Mouse (Mus musculus) CD4-positive, CD25-positive, alpha-beta regulatory T cell, adult 2 months (primary cell): Measurements from ENCODE around the gene Mpz.
"Not testable (repeated sequence)": the region's sequence is repeated elsewhere in the genome, so short reads cannot be mapped to it uniquely, and the experiment has no call there.

Experiments used
- DNase-seq: peaks from one replicate; pipeline ENCODE4 v3.0.0-alpha.2; 2012; ENCODE audit warnings: low read depth, low spot score

Gene Mpz

GRCm38 (mm10) chr1:171129251-171129650, 21.3 kb upstream of the Mpz start:
- no peak for DNase-seq

- DNase-seq = no peak
Observed at GRCm38 (mm10) chr1:171130971-171131370, 19.5 kb upstream of the Mpz start.

- no peak for DNase-seq
Observed at GRCm38 (mm10) chr1:171135600-171135999, 14.9 kb upstream of the Mpz start.

GRCm38 (mm10) chr1:171137486-171138155, 12.9 kb upstream of the Mpz start:
- DNase-seq = not testable (repeated sequence)

GRCm38 (mm10) chr1:171142981-171143380, 7.5 kb upstream of the Mpz start:
- DNase-seq = not testable (repeated sequence)

GRCm38 (mm10) chr1:171150838-171151391, 404 bp downstream of the Mpz start:
- no peak for DNase-seq

GRCm38 (mm10) chr1:171151966-171152365, 1.5 kb downstream of the Mpz start:
- DNase-seq = no peak

GRCm38 (mm10) chr1:171156644-171157043, 6.1 kb downstream of the Mpz start:
- no peak for DNase-seq

GRCm38 (mm10) chr1:171157965-171158364, 7.5 kb downstream of the Mpz start:
- no peak for DNase-seq

GRCm38 (mm10) chr1:171159485-171159975, 9.0 kb downstream of the Mpz start:
- no peak for DNase-seq

GRCm38 (mm10) chr1:171162526-171162925, 12.0 kb downstream of the Mpz start:
- DNase-seq = no peak

- DNase-seq = peak; percentile 11
Observed at GRCm38 (mm10) chr1:171164258-171164657, 13.7 kb downstream of the Mpz start.

GRCm38 (mm10) chr1:171165629-171166345, 15.3 kb downstream of the Mpz start:
- no peak for DNase-seq

- no peak for DNase-seq
Observed at GRCm38 (mm10) chr1:171168906-171169305, 18.4 kb downstream of the Mpz start.

- no peak for DNase-seq
Observed at GRCm38 (mm10) chr1:171169913-171170312, 19.4 kb downstream of the Mpz start.

GRCm38 (mm10) chr1:171171138-171171537, 20.6 kb downstream of the Mpz start:
- DNase-seq = no peak

GRCm38 (mm10) chr1:171172779-171173178, 22.3 kb downstream of the Mpz start:
- DNase-seq = no peak

GRCm38 (mm10) chr1:171179487-171180171, 29.1 kb downstream of the Mpz start:
- no peak for DNase-seq

GRCm38 (mm10) chr1:171183025-171183424, 32.5 kb downstream of the Mpz start:
- no peak for DNase-seq

- DNase-seq = peak; percentile 14
Observed at GRCm38 (mm10) chr1:171183620-171184019, 33.1 kb downstream of the Mpz start.

- peak; percentile 69 for DNase-seq
Observed at GRCm38 (mm10) chr1:171184314-171184713, 33.8 kb downstream of the Mpz start.

GRCm38 (mm10) chr1:171185655-171186054, 35.1 kb downstream of the Mpz start:
- no peak for DNase-seq
